Mouse (Mus musculus) kidney, adult 11 months (tissue): ENCODE measurements around the gene Spag6.
A peak's percentile ranks its signal among the peaks of the same experiment; 100 is the strongest.

Experiments
- DNase-seq: peaks from one replicate; pipeline ENCODE4 v3.0.0; 2022

Gene Spag6

DNA sequence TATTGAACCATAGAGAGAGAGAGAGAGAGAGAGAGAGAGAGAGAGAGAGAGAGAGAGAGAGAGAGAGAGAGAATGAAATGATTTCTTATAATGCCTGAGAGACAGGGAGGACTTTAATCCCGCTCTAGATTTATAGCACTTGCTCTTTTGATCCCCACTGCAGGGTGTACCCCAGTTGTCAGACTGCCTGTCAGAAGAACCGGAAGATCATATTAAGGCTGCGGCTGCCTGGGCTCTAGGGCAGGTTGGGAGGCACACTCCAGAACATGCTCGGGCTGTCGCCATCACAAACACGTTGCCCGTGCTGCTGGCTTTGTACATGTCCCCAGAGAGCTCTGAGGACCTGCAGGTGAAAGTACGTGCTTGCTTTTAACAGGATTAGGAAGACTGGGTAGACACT lies 43.2 kb downstream of the Spag6 start:
- no peak for DNase-seq

DNA sequence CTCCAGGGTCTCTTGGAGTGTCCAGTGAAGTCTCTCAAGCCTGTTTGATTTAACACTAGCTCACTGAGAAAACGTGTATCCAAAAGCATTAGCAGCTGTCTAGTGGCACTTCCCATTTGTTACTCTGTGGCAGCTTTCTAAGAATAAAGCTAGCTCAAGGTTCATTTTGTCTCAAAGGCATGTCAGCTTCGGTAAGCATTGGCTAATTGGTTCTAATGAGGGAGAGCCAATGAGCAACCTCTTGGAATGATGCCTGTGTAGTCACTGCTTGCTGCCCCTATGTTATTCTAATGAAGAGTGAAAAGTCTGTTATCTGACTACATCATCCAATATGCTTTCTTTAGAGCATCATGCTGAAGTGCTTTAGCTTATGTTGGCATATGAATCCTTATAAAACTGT lies 45.4 kb downstream of the Spag6 start:
- no peak for DNase-seq

- DNase-seq = no peak
Measured at GRCm38 (mm10) chr2:18756144-18756543, 62.3 kb downstream of the Spag6 start.

DNA sequence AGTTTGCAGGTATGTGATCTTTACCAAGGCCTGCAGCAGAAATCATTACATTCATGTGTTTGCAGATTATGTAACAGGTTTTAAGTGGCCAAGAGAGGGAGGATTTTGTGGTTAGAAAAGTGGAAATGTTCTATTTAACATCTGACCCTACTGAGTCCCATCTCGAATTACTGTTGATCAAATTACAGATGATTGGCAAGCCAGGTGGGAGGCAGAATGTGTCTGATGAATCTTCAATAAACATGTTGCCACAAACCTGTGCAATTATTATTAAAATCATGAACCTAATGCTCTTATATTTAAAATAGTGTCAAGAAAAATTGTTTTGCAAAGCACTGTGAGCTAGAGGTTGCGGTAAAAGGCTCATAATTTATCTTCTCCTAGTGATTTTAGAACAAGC lies 71.0 kb downstream of the Spag6 start:
- DNase-seq = no peak

- DNase-seq = peak; percentile 13
Measured at GRCm38 (mm10) chr2:18765481-18766249, 71.8 kb downstream of the Spag6 start.

DNA sequence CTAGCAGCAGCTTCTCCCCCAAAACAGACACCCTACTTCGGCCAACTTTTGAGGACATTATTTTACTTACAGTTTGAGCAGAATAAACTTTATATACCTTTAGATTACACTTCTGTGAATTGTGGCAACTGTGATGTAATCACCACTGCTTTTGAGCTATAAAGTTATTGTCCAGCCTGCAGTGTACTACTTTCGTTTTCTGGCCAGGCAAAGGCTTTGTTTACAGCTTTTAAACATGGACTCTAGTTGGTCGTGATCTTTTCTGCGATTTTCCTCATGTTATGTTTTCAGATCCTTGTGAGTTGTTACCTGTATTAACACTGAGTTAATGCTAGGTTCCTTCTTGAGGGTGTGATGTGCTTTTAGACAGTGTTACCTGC lies 72.6 kb downstream of the Spag6 start:
- DNase-seq = no peak

DNA sequence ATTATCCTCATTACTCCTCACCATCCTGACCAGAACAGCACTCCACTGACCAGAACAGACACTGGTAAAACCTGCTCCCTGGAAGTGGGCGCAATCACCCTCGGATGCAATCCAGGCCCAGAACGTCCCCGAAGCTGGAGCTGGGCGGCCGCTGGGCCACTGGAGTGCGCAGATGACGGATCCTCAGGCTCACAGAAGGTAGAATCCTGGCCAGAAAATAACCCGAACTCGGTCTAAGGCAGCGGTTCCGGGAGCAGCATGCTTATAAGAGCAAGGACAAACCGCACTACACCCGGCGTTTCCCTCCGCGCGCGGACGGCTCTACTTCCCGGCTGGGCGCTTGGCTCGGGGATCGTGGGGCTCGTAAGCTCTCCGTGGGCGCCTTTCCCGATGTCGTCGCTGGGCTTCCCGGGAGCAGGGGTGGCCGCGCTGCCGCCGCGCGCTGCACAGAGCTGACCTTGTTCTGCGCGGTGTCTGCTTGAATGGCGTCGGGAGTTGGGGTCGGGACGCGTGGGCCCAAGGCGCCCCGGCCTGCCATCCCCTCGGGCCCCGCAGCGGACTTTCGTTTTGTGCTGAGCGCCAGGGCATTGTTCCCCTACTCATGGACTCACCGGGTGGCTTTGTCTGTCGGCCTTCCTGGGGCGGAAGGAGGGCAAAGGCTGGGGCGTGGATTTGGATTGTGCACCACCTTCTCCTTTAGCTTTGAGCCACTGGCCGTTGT lies 73.1 kb downstream of the Spag6 start:
- peak; percentile 78 for DNase-seq

GRCm38 (mm10) chr2:18768414-18768813 lies 74.6 kb downstream of the Spag6 start:
- DNase-seq = no peak

GRCm38 (mm10) chr2:18772413-18772812 lies 78.6 kb downstream of the Spag6 start:
- no peak for DNase-seq

DNA sequence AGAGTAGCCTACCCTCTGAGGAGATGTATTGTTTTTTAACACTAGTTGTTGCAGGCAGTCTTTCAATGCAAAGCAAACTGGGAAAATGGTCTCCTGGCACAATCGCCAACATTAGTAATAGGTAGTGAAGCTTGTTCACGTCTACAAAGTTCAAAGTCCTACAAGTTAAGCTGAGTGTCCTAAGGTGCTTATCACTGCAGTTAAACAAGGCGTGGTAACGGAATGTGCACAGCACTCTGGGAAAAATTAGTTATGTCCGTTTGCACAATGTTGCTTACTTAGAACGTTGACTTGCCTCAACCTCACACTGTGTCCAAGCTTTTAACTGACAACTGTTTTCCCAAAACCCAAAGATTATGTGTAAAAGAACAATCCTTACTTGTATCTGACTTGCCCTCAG lies 80.5 kb downstream of the Spag6 start:
- no peak for DNase-seq

GRCm38 (mm10) chr2:18778220-18778619 lies 84.4 kb downstream of the Spag6 start:
- no peak for DNase-seq

DNA sequence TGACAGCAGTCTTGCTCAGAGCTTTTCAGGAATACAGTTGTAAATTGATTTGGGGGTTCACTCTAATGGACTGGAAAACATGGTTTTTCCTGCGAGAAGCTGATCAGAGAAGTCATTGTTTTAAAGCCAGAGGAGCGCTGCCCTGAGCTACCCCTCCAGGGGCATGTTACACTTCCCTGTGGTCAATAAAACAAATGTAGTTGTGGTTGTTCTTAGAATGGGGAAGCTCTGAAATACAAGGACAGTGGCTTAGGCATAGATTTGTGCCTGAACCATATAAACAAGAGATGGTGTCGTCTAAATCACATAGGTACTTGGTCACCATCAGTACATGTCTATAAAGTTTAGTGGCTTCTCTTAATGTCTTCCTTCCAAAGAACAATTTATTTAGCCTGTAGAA lies 86.0 kb downstream of the Spag6 start:
- DNase-seq = no peak

DNA sequence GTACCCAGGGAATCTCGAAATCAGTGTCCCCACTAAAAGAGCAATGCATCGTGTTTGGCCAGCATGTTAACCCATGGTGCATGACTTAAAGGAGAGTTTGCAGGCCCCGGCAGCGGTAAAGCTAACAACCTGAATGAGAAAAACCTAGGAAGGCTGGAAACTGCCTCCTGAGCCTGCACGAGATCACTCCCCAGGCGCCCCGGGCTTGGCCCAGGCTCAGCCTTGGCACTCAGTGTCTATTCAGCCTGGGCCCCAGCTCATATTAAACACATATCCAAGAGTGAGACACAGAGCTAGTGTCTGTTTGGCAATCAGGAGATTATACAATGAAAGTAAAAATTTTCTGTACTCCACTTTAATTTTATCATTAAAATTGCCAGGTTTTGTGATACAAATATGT lies 87.5 kb downstream of the Spag6 start:
- DNase-seq = no peak

GRCm38 (mm10) chr2:18794261-18794660 lies 100.4 kb downstream of the Spag6 start:
- no peak for DNase-seq

DNA sequence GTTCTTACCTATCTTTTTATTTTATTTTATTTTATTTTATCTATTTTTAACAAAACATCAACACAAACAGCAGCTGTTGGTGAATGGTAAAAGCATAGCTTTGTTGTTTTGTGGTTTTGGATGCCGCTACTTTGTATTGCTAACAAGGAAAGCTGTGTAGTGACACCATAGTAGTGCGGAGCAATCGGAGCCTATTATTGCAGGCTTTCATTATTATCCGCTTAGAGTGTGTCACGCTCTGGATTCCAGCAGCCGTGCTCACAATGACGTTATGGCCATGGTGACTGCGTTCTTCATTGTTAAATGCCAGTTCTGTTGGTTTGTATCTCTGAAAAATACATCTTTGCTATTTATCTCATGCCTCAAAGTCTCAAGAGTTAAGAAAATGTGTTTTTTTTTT lies 103.9 kb downstream of the Spag6 start:
- no peak for DNase-seq

DNA sequence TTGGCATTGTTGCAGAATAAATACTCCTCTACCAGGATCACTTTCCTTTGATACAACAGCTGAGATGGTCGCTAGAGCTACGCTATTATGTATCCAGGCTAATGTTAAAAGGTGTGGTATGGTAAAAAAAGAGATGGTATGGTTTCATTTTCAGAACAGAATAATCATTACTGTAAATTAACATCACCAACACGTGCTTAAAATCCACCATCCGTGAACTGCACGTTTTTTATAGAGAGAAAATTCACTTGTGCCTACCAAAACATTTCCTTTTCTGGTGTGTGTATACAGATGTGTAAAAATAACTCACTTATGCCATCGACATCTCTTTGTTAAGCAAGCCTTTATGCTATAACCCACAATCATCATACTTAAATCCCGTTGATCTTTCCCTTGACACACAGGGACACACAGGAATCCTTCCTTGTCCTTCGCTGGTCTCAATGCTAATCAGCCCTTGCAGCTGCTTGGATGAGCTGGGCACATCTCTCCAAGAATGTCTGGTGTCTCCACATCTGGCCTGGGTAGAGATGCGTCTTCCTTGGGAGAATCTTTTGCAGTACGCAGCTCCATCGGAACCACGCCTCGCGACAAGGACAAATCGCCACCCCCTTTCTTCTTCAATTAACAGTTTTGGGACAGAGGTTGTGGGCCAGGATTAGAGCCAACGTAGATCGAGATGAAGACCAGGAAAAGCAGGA lies 105.6 kb downstream of the Spag6 start:
- no peak for DNase-seq
